Mouse (Mus musculus) hindbrain, embryonic 13.5 days (tissue): ENCODE data around the gene Gm48551. TPM values are rescaled to one million over a fixed set of nuclear protein-coding genes. Genes with fewer than 3 reads are reported as not detected.
A peak's percentile ranks its signal among the peaks of the same experiment; 100 is the strongest.

Experiments
- ATAC-seq: fragments of 200-750 bp; cut with Nextera tagmentation; 2 replicates; pipeline ENCODE4 v1.8.0; 2017; ENCODE audit warnings: moderate TSS enrichment; ENCODE audit not compliant: low FRiP score
- H3K27ac ChIP-seq: fragments of 300-500 bp; sonication (generic); 2 replicates; pipeline ENCODE4 v1.5.1; 2015; ENCODE audit warnings: inconsistent platforms, mild to moderate bottlenecking, moderate library complexity
- H3K27me3 ChIP-seq: fragments of 300-500 bp; sonication (generic); 2 replicates; pipeline ENCODE4 v1.6.1; 2015; ENCODE audit warnings: mild to moderate bottlenecking, inconsistent platforms
- H3K36me3 ChIP-seq: fragments of 300-500 bp; sonication (generic); 2 replicates; pipeline ENCODE4 v1.6.1; 2015; ENCODE audit warnings: mild to moderate bottlenecking, inconsistent platforms
- H3K4me1 ChIP-seq: fragments of 300-500 bp; sonication (generic); replicated peaks from 2 replicates; pipeline ENCODE4 v1.6.1; 2015; ENCODE audit warnings: inconsistent platforms
- H3K4me2 ChIP-seq: fragments of 300-500 bp; sonication (generic); 2 replicates; pipeline ENCODE4 v1.6.1; 2015; ENCODE audit warnings: inconsistent platforms, mild to moderate bottlenecking, moderate library complexity
- H3K4me3 ChIP-seq: fragments of 300-500 bp; sonication (generic); 2 replicates; pipeline ENCODE4 v1.5.1; 2015; ENCODE audit warnings: mild to moderate bottlenecking, inconsistent platforms
- H3K9ac ChIP-seq: fragments of 300-500 bp; sonication (generic); 2 replicates; pipeline ENCODE4 v1.6.1; 2015; ENCODE audit warnings: mild to moderate bottlenecking, inconsistent platforms
- H3K9me3 ChIP-seq: fragments of 300-500 bp; sonication (generic); 2 replicates; pipeline ENCODE4 v1.6.1; 2016; ENCODE audit warnings: inconsistent platforms
- WGBS: fragments of 180-500 bp; shearing (Covaris S2); methylation state at CpG from one replicate; pipeline ENCODE4 v1.1.7; 2015; 5-methylcytosine and 5-hydroxymethylcytosine counted together
- polyA plus RNA-seq: library from polyadenylated mRNA; unstranded; fragments of >200 nt; fragmentation: Nextera tagmentation; extraction: Ambion mirVana; gene quantifications from 2 replicates; pipeline ENCODE4 v1.2.1, GENCODE M21; 2015

The Gm48551 gene
- polyA plus RNA-seq, 1 experiment from 2014 or later, result 6.5 TPM

DNA sequence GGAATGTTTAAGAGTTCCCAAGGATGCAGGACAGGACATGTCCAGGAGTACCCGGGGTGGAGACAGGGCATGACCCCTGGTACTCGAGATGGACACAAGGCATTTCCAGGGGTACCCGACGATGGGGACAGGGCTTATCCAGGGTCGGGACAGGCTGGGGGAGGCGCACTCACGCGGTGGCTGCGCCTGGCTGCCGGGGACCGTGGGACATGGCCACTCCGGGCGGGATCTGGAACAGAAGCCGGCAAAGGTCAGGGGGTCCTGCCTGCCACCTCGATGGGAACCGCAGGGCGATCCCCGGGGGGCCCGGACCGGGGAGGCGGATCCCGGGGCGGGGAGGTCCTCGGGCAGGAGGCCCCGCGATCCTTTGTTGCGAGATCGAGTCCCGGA, 34.3 kb upstream of the Gm48551 start:
- peak; percentile 8; the same call in 1 of the 2 replicates for ATAC-seq
- Histone ChIP-seq H3K27me3 (peaks cover 45% of the 10 kb centered on the region), H3K4me1 (peaks cover 24% of the 10 kb centered on the region), H3K4me2 (peak overlapping the region; percentile 93), H3K9ac (peak overlapping the region; percentile 80), H3K4me3 (peak overlapping the region; percentile 73), H3K27ac (0 out of 2 replicates have a peak overlapping the region, but pooled peaks have one; percentile 44), H3K36me3 (no peaks in the 10 kb centered on the region), H3K9me3 (no peaks in the 10 kb centered on the region)
- under 1% methylated on average over 29 of the region's 29 CpGs for whole genome bisulfite sequencing

DNA sequence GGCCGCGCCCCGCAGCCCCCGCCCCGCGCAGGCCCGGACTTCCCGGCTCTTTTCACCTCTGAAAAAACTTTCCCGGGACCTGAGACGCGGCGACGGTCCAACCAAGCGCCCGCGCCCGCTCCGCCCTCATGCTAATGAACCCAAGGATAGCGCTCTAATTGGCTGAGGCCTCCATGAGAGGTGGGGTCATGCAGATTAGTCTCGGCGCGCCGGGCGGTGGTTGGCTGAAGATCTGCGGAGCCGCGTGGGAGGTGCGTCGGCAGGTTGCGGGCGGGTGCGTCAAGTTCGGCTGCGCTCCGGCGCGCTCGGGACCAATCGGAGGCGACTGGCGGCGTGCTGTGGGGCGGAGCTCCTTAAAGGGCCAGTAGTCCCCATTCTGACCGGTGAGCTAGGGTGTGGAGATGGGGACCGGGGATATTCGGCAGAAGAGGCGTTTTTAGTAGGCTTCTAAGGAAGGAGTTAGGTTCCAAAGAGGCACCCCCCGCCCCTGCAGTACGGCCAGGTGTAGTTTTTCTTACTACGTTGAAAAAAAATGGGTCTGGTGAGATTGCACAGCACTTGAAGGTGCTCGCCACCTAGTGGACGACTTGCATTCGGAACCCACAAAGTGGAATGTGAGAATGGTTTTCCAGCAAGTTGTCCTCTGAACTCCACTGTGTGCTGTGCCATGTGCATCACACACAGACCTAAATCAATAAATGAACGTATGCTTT, 33.8 kb upstream of the Gm48551 start, which contains the start of gene Hmg20b:
Gene Hmg20b (minus strand): TSS at position 130 of the 713 bp plus-strand sequence.
- no peaks in the 10 kb centered on the region for H3K36me3 ChIP-seq
- under 1% methylated on average over 54 of the region's 54 CpGs for WGBS
- peak within 1 kb of the TSS; percentile 93 for H3K4me2 ChIP-seq
- peaks cover 40% of the 10 kb centered on the region for H3K27me3 ChIP-seq
- H3K27ac ChIP-seq, result peak within 1 kb of the TSS; percentile 76
- H3K9ac ChIP-seq, result peak within 1 kb of the TSS; percentile 80
- no peaks in the 10 kb centered on the region for H3K9me3 ChIP-seq
- ATAC-seq, result peak; percentile 95
- H3K4me3 ChIP-seq, result peak within 1 kb of the TSS; percentile 73
- H3K4me1 ChIP-seq, result peaks cover 24% of the 10 kb centered on the region

DNA sequence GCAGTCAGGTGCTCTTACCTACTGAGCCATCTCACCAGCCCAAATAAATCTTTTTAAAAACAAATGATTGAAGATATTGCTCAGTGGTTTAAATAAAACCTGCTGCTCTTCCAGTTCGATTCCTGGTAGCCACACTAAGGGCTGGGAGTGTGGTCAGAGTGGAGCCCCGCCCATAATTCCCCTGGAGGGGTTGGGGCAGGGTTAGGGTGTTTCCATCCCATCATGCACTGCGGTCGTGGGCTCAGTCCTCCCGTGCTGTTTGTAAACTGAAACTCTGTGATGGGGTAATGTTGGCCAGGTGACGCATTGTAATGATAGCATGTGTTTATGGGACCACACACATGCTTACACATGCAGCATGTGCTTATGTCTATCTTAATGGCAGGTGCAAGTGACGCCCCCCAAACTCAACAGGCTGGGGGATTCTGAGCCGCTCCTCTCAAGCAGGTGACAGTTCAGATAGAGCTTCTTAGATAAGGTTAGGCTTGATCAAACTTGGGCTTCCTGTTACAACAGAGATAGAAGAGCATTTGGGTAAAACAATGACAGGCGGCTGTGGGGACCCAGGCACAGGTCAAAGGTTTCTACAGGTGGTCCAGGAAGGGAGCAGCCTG, 32.5 kb upstream of the Gm48551 start:
- H3K4me1 ChIP-seq, result peaks cover 21% of the 10 kb centered on the region
- H3K4me3 ChIP-seq, result no peak overlapping the region
- H3K9me3 ChIP-seq, result no peaks in the 10 kb centered on the region
- no peaks in the 10 kb centered on the region for H3K36me3 ChIP-seq
- no peak overlapping the region for H3K27ac ChIP-seq
- peaks cover 27% of the 10 kb centered on the region for H3K27me3 ChIP-seq
- ATAC-seq, result no peak
- H3K9ac ChIP-seq, result no peak overlapping the region
- 30% methylated on average over 9 of the region's 9 CpGs for whole genome bisulfite sequencing
- no peak overlapping the region for H3K4me2 ChIP-seq

DNA sequence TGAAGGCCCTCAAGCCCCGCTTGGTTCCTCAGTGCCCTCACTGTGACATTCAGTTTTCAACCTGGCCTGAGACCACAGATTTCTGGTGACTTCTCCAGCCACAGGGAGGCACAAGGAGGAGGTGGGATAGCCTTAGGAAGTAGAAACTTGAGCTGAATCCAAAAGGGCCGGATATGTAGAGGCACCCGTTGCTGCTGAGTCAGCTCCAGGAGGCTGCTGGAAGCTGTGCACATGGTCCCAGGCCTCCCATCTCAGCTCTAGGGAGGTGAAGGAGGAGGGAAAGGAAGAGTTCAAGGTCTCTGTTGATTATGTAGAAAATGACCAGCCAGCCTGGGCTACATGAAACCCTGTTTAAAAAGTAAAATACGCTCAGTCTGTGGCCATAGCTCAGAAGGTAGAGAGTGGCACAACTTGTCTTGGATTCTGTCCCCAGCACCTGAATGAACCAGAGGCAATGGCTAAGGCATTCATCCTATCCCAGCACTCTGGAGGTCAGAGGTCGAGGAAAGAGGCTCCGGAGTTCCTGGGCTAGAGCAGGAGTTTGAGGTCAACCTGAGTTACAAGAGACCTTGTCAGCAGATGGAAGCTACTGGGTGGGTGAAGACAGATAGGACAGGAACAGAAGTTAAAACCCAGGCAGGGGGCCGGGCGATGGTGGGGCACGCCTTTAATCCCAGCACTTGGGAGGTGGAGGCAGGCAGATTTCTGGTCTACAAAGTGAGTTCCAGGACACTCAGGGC, 29.4 kb upstream of the Gm48551 start:
- H3K4me3 ChIP-seq, result no peak overlapping the region
- peaks cover 14% of the 10 kb centered on the region for H3K27me3 ChIP-seq
- H3K27ac ChIP-seq, result no peak overlapping the region
- H3K36me3 ChIP-seq, result no peaks in the 10 kb centered on the region
- H3K4me1 ChIP-seq, result peaks cover 24% of the 10 kb centered on the region
- WGBS, result 68% methylated on average over 9 of the region's 9 CpGs
- H3K4me2 ChIP-seq, result no peak overlapping the region
- no peak for ATAC-seq
- no peaks in the 10 kb centered on the region for H3K9me3 ChIP-seq
- H3K9ac ChIP-seq, result no peak overlapping the region

DNA sequence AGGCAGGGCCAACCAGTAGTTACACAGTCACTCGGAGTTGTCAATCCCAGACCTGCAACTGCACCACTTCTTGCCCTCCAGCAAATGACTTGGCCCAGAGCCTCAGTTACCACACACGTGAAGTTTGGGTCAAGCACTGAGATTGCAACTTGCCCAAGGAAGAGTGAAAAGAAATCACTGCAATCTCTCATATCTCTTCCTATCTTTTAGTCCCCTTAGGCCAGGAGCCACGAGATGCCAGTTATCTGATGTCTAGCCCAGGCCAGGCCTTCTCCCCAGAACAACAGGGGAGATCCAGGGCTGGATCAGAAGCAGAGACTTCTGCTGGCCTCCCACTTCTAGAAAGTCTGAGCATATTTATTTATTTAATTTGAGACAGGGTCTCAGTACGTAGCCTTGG, 28.7 kb upstream of the Gm48551 start:
- H3K9me3 ChIP-seq, result no peaks in the 10 kb centered on the region
- no peaks in the 10 kb centered on the region for H3K36me3 ChIP-seq
- H3K4me2 ChIP-seq, result no peak overlapping the region
- H3K4me3 ChIP-seq, result no peak overlapping the region
- H3K9ac ChIP-seq, result no peak overlapping the region
- H3K27ac ChIP-seq, result no peak overlapping the region
- H3K27me3 ChIP-seq, result peaks cover 14% of the 10 kb centered on the region
- H3K4me1 ChIP-seq, result peaks cover 24% of the 10 kb centered on the region
- ATAC-seq, result no peak
- WGBS, result 87% methylated on average over 4 of the region's 4 CpGs

DNA sequence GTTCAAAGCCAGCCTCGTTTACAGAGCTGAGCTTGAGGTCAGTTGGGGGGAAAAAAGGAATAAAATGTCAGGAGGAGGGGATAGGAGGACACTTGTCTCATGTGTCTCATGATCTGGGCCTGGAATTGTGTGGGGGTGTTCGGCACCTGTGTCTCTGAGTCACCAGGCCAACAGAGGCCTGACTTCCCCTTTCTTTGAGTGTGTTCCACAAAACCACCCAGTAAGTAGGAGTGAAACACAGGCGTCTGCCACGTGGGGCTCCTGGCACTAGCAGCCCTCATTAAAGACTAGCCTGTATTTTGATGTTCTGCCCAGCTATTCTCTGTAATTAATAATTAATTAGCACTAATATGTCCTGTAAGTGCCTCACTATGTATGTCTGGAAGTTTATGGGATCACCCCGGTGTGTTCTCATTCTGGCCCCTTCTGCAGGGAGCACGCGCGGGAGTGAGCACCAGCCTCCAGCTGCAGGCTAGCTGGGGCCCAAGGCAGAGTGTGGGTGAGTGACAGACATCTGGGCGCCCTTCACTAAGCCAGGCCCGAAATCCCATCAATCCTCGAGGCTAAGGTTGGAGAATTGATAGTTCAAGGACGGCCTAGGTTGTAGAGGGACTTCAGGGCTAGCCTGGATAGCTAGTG, 27.8 kb upstream of the Gm48551 start:
- peak overlapping the region; percentile 0; the same call in 1 of the 2 replicates for H3K9ac ChIP-seq
- peaks cover 6% of the 10 kb centered on the region; the same call in 1 of the 2 replicates for H3K36me3 ChIP-seq
- H3K27me3 ChIP-seq, result peaks cover 14% of the 10 kb centered on the region
- H3K4me3 ChIP-seq, result no peak overlapping the region
- H3K9me3 ChIP-seq, result no peaks in the 10 kb centered on the region
- no peak overlapping the region for H3K27ac ChIP-seq
- H3K4me1 ChIP-seq, result peaks cover 32% of the 10 kb centered on the region
- ATAC-seq, result peak; percentile 9; the same call in 1 of the 2 replicates
- 57% methylated on average over 12 of the region's 12 CpGs for WGBS
- 0 out of 2 replicates have a peak overlapping the region, but pooled peaks have one; percentile 91 for H3K4me2 ChIP-seq

DNA sequence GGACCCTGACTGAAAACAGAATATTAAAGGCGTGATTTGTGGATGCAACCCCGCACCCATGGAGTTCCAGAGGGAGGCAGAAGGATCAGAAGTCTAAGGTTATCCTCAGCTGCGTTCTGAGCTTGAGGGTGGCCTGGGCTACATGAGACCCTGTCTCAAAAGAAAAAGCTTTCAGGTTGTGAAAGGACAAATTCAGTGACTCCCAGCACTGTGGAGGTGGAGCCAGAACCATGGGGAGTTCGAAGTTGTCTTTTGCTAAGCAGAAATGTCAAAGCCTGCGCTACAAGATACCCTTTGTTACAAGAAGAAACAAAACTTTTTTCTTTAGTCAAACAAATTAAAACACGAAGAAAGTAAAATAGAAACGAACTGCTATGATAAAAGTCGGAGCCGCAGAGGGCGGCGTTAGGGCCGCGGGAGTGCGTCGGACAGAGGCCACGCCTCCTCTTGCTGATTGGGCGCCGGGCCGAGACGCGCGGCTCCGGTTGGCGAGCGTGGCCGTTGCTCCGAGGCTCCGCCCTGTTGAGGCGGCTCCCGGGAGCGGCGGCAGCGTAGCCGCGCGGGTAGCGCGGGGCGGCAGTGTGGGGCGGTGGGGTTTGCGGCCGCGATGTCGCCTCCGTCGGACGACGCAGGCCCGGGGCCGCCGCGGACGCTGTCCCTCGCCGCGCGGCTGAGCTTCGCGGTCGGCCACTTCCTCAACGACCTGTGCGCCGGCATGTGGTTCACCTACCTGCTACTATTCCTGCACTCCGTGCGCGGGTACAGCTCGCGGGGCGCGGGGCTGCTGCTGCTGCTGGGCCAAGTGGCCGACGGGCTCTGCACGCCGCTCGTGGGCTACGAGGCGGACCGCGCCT, 27.0 kb upstream of the Gm48551 start, which contains the start of gene Mfsd12:
Gene Mfsd12 (plus strand): TSS at position 501 of the 854 bp plus-strand sequence.
- peaks cover 14% of the 10 kb centered on the region for H3K27me3 ChIP-seq
- ATAC-seq, result peak; percentile 92
- H3K4me3 ChIP-seq, result peak within 1 kb of the TSS; percentile 59
- 2% methylated on average over 79 of the region's 79 CpGs for WGBS
- peak within 1 kb of the TSS; percentile 83 for H3K9ac ChIP-seq
- no peaks in the 10 kb centered on the region for H3K9me3 ChIP-seq
- H3K4me1 ChIP-seq, result peaks cover 32% of the 10 kb centered on the region
- H3K36me3 ChIP-seq, result peaks cover 10% of the 10 kb centered on the region
- H3K27ac ChIP-seq, result peak within 1 kb of the TSS; percentile 45; the same call in 1 of the 2 replicates
- peak within 1 kb of the TSS; percentile 91 for H3K4me2 ChIP-seq

DNA sequence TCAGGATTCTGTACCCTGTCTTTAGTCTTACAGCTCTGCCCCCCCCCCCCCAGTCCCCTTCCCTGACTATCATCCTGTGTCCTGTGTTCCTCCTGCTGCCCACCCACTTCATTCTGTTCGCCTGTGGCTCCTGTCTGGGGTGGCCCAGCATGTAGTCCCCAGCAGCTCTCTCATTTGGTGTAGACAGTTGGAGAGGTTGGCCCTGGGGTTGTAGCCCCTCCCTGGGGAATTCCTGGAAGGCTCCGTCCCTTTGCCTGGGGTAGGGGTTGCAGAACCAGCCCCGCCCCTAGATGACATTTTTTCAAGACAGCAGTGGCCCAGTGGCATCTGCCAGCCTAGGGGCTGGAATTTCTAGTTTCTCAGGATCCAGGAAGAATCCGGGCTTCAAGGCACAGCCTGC, 26.1 kb upstream of the Gm48551 start:
- Histone ChIP-seq H3K27me3 (peaks cover 21% of the 10 kb centered on the region), H3K9me3 (no peaks in the 10 kb centered on the region), H3K36me3 (peaks cover 15% of the 10 kb centered on the region), H3K27ac (no peak overlapping the region), H3K9ac (peak overlapping the region; percentile 83), H3K4me1 (peaks cover 32% of the 10 kb centered on the region), H3K4me2 (peak overlapping the region; percentile 91), H3K4me3 (peak overlapping the region; percentile 59)
- ATAC-seq, result 0 out of 2 replicates have a peak, but pooled peaks have one; percentile 6
- WGBS, result 28% methylated on average over 4 of the region's 4 CpGs

DNA sequence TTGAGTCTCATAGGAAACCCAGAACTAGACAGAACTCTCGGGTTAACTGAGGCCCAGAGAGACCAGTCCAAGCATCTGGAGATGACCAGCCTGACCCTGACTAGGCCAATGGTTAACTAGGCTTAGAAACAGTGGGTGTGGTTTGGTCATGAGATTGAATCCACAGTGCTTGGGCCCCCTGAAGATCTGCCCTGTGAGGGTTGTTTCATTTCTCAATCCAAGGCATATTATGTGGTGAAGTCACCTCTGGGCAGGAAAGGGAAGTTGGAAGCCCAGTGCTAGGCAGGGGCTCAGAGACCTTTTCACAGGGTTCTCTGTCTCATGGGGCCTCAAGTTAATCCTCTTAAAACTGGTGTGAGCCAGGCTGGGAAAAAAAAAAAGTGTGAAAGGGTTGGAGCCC, 25.4 kb upstream of the Gm48551 start:
- H3K9ac ChIP-seq, result peak overlapping the region; percentile 83
- H3K9me3 ChIP-seq, result no peaks in the 10 kb centered on the region
- H3K4me3 ChIP-seq, result peak overlapping the region; percentile 59; the same call in 1 of the 2 replicates
- H3K27me3 ChIP-seq, result peaks cover 27% of the 10 kb centered on the region
- peaks cover 15% of the 10 kb centered on the region for H3K36me3 ChIP-seq
- H3K4me1 ChIP-seq, result peaks cover 38% of the 10 kb centered on the region
- no peak overlapping the region for H3K27ac ChIP-seq
- no peak for ATAC-seq
- WGBS, result 58% methylated on average over 1 of the region's 1 CpGs
- peak overlapping the region; percentile 91 for H3K4me2 ChIP-seq

DNA sequence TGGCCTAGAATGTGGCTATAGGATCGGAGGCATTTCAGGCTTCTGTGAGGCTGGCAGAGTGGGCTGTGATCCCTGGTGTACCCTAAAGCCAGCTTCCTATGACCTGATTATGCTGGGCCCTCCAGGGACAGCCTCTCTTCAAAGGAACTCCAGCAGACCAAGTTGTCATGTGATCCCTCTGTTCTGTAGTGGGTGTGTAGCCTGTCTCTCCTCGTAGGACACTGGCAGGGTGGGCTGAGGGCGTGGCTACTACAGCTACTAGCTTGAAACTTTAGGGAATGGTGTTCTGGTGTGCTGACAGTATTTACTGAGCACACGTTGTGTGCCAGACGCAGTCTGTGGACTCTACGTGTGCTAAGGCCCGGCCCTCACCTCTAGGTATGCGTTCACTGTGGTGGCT, 23.5 kb upstream of the Gm48551 start:
- Histone ChIP-seq H3K9ac (peak overlapping the region; percentile 43; the same call in 1 of the 2 replicates), H3K9me3 (no peaks in the 10 kb centered on the region), H3K27me3 (peaks cover 43% of the 10 kb centered on the region), H3K4me1 (peaks cover 56% of the 10 kb centered on the region), H3K27ac (no peak overlapping the region), H3K36me3 (peaks cover 15% of the 10 kb centered on the region), H3K4me3 (no peak overlapping the region), H3K4me2 (no peak overlapping the region)
- WGBS, result 68% methylated on average over 8 of the region's 8 CpGs
- no peak for ATAC-seq

DNA sequence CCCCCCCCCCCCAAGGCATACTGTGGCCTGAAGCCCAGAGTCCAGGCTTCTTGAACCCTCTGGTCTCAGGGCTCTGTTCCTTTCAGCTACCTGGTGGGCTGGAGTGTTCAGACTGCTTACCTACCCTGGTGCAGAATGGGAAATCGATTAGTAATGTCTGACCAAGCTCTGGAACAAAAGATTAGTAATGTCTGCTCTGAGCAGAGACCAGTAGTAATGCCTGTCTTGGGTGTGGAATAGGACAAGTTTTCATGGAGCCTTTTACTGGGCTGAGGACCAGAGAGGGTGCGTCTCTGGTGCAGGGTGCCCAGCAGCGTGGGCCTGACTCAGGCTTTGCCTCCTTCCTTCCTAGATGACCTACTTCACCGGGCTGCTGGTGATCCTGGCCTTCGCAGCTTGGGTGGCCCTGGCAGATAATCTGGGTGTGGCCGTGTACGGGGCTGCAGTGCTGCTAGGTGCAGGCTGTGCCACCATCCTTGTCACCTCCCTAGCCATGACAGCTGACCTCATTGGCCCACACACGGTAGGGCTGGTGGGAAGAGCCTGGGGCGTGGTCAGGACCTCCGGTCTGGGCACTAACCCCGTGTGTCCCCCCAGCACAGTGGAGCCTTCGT, 21.8 kb upstream of the Gm48551 start:
- 79% methylated on average over 12 of the region's 12 CpGs for WGBS
- Histone ChIP-seq H3K4me2 (no peak overlapping the region), H3K36me3 (peaks cover 31% of the 10 kb centered on the region), H3K9ac (no peak overlapping the region), H3K27me3 (peaks cover 44% of the 10 kb centered on the region), H3K9me3 (no peaks in the 10 kb centered on the region), H3K27ac (no peak overlapping the region), H3K4me3 (no peak overlapping the region), H3K4me1 (peaks cover 64% of the 10 kb centered on the region)
- ATAC-seq, result no peak
